Mouse (Mus musculus) forebrain, embryonic 13.5 days (tissue): ENCODE data around the gene Rufy3. TPM values are rescaled to one million over a fixed set of nuclear protein-coding genes. Genes with fewer than 3 reads are reported as not detected.
A peak's percentile ranks its signal among the peaks of the same experiment; 100 is the strongest.

Experiments used
- ATAC-seq: fragments of 200-750 bp; cut with Nextera tagmentation; 2 replicates; pipeline ENCODE4 v1.8.0; 2017
- H3K27ac ChIP-seq: fragments of 300-500 bp; sonication (generic); 2 replicates; pipeline ENCODE4 v1.5.1; 2015; ENCODE audit warnings: inconsistent platforms, mild to moderate bottlenecking, moderate library complexity
- H3K27me3 ChIP-seq: fragments of 300-500 bp; sonication (generic); 2 replicates; pipeline ENCODE4 v1.6.1; 2015; ENCODE audit warnings: mild to moderate bottlenecking, inconsistent platforms
- H3K36me3 ChIP-seq: fragments of 300-500 bp; sonication (generic); 2 replicates; pipeline ENCODE4 v1.6.1; 2015; ENCODE audit warnings: mild to moderate bottlenecking, inconsistent platforms; ENCODE audit not compliant: poor library complexity, severe bottlenecking
- H3K4me1 ChIP-seq: fragments of 300-500 bp; sonication (generic); 2 replicates; pipeline ENCODE4 v1.6.1; 2015; ENCODE audit warnings: inconsistent platforms
- H3K4me2 ChIP-seq: fragments of 300-500 bp; sonication (generic); 2 replicates; pipeline ENCODE4 v1.6.1; 2015; ENCODE audit warnings: inconsistent platforms, mild to moderate bottlenecking, moderate library complexity
- H3K4me3 ChIP-seq: fragments of 300-500 bp; sonication (generic); 2 replicates; pipeline ENCODE4 v1.5.1; 2015; ENCODE audit warnings: mild to moderate bottlenecking, inconsistent platforms
- H3K9ac ChIP-seq: fragments of 300-500 bp; sonication (generic); 2 replicates; pipeline ENCODE4 v1.6.1; 2015; ENCODE audit warnings: mild to moderate bottlenecking, inconsistent platforms
- H3K9me3 ChIP-seq: fragments of 300-500 bp; sonication (generic); replicated peaks from 2 replicates; pipeline ENCODE4 v1.6.1; 2016; ENCODE audit warnings: inconsistent platforms
- WGBS: fragments of 180-500 bp; shearing (Covaris S2); methylation state at CpG from one replicate; pipeline ENCODE4 v1.1.7; 2015; 5-methylcytosine and 5-hydroxymethylcytosine counted together
- polyA plus RNA-seq: library from polyadenylated mRNA; unstranded; fragments of >200 nt; fragmentation: Nextera tagmentation; extraction: Ambion mirVana; gene quantifications from 2 replicates; pipeline ENCODE4 v1.2.1, GENCODE M21; 2015

Gene Rufy3
- polyA plus RNA-seq, 1 experiment from 2014 or later = 200 TPM

- Histone ChIP-seq H3K4me1 (peaks cover 19% of the 10 kb centered on the region), H3K27me3 (no peaks in the 10 kb centered on the region), H3K36me3 (no peaks in the 10 kb centered on the region), H3K4me3 (no peak overlapping the region), H3K27ac (no peak overlapping the region), H3K4me2 (no peak overlapping the region), H3K9me3 (no peaks in the 10 kb centered on the region), H3K9ac (no peak overlapping the region)
- WGBS = 14% methylated on average over 6 of the region's 6 CpGs
- ATAC-seq = no peak
Observed at GRCm38 (mm10) chr5:88679341-88679740, 114.5 kb downstream of the Rufy3 start.

GRCm38 (mm10) chr5:88680567-88680966, 115.7 kb downstream of the Rufy3 start:
- Histone ChIP-seq H3K27ac (no peak overlapping the region), H3K4me2 (no peak overlapping the region), H3K27me3 (no peaks in the 10 kb centered on the region), H3K9me3 (no peaks in the 10 kb centered on the region), H3K4me1 (peaks cover 15% of the 10 kb centered on the region), H3K36me3 (no peaks in the 10 kb centered on the region), H3K9ac (no peak overlapping the region), H3K4me3 (no peak overlapping the region)
- no peak for ATAC-seq
- 88% methylated on average over 6 of the region's 6 CpGs for WGBS

DNA sequence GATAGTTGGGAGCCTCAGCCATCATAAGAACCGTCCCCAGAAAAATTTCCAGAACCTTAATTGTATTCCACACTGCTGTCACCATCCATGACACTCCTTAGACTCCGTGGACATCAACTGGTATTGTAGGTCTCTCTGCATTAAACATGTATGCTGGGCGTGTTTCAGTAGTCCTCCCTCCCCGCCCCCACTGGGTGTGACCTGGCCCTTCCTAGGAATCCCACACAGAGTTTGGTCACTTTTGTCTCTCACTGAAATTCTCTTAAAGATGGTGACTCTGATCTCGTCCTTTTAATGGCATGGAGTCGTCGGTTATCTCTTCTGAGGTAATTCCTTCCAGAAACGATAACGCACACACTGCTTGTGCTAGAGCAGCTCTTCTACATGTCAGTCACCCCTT, 118.9 kb downstream of the Rufy3 start:
- ATAC-seq = no peak
- H3K36me3 ChIP-seq = no peaks in the 10 kb centered on the region
- H3K4me1 ChIP-seq = peaks cover 11% of the 10 kb centered on the region
- no peak overlapping the region for H3K4me3 ChIP-seq
- H3K27me3 ChIP-seq = no peaks in the 10 kb centered on the region
- H3K9me3 ChIP-seq = no peaks in the 10 kb centered on the region
- no peak overlapping the region for H3K9ac ChIP-seq
- WGBS = 89% methylated on average over 9 of the region's 9 CpGs
- H3K27ac ChIP-seq = no peak overlapping the region
- H3K4me2 ChIP-seq = no peak overlapping the region

GRCm38 (mm10) chr5:88684226-88684625, 119.4 kb downstream of the Rufy3 start:
- H3K9ac ChIP-seq = no peak overlapping the region
- ATAC-seq = no peak
- WGBS = 48% methylated on average over 3 of the region's 3 CpGs
- H3K4me1 ChIP-seq = peaks cover 6% of the 10 kb centered on the region
- no peak overlapping the region for H3K27ac ChIP-seq
- H3K4me3 ChIP-seq = no peak overlapping the region
- H3K27me3 ChIP-seq = no peaks in the 10 kb centered on the region
- H3K36me3 ChIP-seq = no peaks in the 10 kb centered on the region
- no peak overlapping the region for H3K4me2 ChIP-seq
- no peaks in the 10 kb centered on the region for H3K9me3 ChIP-seq

DNA sequence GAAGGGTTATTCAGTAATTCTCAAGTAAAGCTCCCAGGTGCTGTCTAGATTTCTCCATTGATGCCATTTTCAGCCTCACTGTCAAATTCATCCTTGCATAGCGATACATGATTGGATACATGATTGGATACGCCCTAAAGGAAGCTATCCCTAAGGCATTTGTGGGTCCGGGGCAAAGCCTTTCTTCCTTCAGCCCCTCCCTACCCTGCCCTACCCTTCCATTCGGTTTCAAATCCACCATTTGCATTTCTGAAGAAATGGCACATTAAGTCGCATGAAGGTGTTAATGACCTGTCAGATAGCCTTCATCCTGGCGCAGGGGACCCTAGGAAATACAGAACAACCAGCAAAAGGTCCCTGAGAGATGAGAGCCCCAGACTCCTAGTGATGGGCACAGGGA, 120.5 kb downstream of the Rufy3 start:
- H3K27me3 ChIP-seq = no peaks in the 10 kb centered on the region
- 18% methylated on average over 6 of the region's 6 CpGs for WGBS
- H3K36me3 ChIP-seq = no peaks in the 10 kb centered on the region
- no peak overlapping the region for H3K27ac ChIP-seq
- no peaks in the 10 kb centered on the region for H3K9me3 ChIP-seq
- no peaks in the 10 kb centered on the region for H3K4me1 ChIP-seq
- H3K4me3 ChIP-seq = no peak overlapping the region
- ATAC-seq = no peak
- no peak overlapping the region for H3K4me2 ChIP-seq
- no peak overlapping the region for H3K9ac ChIP-seq

DNA sequence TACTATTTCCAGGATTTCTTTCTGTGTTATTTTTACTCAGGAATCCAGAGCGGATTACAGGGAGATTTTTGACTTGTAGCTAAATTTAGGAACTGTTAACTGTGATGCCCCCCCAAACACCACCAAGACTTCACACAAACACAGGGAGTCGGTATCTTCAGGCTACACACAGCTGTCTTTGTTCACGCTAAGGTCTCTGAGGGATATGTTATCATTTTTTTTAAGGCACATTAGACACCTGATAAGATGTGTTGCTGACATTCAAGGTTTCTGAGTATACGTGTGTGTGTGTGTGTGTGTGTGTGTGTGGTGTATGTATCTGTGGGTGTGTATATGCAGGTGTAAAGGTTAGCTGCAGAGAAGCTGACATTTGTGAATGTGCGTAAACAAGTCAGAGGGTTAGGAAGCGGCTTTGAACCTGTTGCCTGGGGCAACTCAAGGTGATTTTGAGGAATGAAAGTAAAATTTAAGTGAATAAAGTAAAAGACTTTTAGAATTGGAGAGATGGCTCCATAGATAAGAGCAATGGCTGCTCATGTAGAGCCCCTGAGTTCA, 121.0 kb downstream of the Rufy3 start:
- H3K9me3 ChIP-seq = no peaks in the 10 kb centered on the region
- WGBS = 77% methylated on average over 6 of the region's 6 CpGs
- no peak overlapping the region for H3K4me2 ChIP-seq
- no peaks in the 10 kb centered on the region for H3K27me3 ChIP-seq
- no peaks in the 10 kb centered on the region for H3K36me3 ChIP-seq
- no peak overlapping the region for H3K9ac ChIP-seq
- ATAC-seq = no peak
- no peak overlapping the region for H3K27ac ChIP-seq
- no peak overlapping the region for H3K4me3 ChIP-seq
- no peaks in the 10 kb centered on the region for H3K4me1 ChIP-seq

DNA sequence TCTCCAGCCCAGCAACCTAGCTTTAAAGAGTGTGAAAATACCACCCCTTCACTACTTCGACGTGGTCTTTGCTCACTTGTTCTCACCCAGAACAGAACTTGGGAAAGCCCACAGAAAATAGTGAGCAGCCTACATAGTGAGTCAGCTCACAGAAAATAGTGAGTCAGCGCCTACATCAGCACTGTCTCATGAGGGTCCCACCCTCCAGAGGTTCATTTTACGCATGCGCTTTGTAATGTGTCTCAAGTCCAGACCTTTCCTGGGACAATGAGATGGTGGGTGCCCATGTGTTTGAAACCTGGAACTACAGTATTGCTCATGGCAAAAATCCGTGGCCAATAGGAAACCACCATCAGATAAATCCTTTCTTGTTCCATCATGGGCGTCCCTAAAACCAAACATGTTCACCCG, 123.2 kb downstream of the Rufy3 start:
- WGBS = 82% methylated on average over 8 of the region's 8 CpGs

DNA sequence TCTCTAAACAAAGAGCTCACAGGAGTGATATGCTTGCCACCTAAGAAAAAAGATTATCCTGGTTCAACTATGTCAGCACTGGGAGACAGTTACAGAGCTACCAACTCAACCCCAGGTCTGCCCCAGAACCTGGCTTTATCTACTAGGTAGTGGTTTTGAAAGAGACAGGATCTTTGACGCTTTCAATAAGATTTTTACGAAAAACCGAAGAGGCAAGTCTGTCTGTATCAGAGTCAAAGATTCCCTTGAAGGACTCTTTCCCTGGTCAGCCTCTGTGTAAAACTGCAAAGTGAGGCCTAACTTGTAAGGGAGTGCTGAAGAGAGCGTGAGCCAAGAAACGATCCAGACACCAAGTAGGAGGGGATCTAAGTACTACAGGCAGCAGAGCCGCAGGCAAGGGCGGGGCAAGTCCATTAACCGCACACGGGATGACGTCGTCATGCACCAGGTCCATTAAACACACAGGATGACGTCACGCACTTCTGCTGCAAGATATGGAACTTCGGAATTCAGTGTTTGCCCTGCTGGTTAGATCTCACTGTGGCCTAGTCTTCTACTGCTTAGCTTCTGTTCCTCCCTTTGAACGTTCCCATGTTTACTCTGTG, 123.8 kb downstream of the Rufy3 start:
- Histone ChIP-seq H3K27ac (no peak overlapping the region), H3K4me2 (no peak overlapping the region), H3K4me1 (no peaks in the 10 kb centered on the region), H3K27me3 (no peaks in the 10 kb centered on the region), H3K4me3 (no peak overlapping the region), H3K9me3 (no peaks in the 10 kb centered on the region), H3K36me3 (no peaks in the 10 kb centered on the region), H3K9ac (no peak overlapping the region)
- ATAC-seq = peak; percentile 33; the same call in 1 of the 2 replicates
- WGBS = 88% methylated on average over 15 of the region's 15 CpGs

More for the DNA sequence above, 123.2 kb downstream of the Rufy3 start:
- Histone ChIP-seq H3K9me3 (no peaks in the 10 kb centered on the region), H3K27ac (no peak overlapping the region), H3K4me2 (no peak overlapping the region), H3K36me3 (no peaks in the 10 kb centered on the region), H3K4me1 (no peaks in the 10 kb centered on the region), H3K27me3 (no peaks in the 10 kb centered on the region), H3K4me3 (no peak overlapping the region), H3K9ac (no peak overlapping the region)
- ATAC-seq = no peak

DNA sequence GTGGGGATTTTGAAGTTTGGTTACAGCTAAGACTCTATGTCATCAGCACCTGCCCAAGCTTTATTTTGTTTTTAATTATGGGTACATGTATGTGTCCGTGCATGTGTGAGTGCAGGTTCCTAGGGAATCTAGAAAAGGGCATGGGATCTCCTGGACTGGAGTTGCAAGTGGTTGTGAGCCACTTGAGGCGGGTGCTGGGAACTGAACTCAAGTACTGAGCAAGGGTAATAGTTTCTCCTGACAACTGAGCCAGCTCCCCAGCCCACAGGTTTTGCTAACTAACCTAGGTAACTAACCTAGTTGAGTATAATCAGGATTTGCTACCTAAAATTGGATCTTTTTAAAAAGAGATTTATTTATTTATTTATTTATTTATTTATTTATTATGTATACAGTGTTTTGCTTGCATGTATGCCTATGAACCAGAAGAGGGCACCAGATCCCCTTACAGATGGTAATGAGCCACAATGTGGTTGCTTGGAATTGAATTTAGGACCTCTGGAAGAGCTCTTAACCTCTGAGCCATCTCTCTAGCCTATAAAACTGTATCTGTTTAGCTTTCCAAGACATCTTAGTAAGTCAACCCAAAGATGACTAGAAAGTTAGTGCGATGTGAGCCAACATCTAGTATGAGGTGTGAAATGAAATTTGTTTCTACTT, 124.6 kb downstream of the Rufy3 start:
- peak; percentile 55 for ATAC-seq
- 75% methylated on average over 3 of the region's 3 CpGs for WGBS
- Histone ChIP-seq H3K27ac (no peak overlapping the region), H3K27me3 (no peaks in the 10 kb centered on the region), H3K4me2 (no peak overlapping the region), H3K36me3 (no peaks in the 10 kb centered on the region), H3K9ac (no peak overlapping the region), H3K9me3 (no peaks in the 10 kb centered on the region), H3K4me3 (no peak overlapping the region), H3K4me1 (no peaks in the 10 kb centered on the region)

DNA sequence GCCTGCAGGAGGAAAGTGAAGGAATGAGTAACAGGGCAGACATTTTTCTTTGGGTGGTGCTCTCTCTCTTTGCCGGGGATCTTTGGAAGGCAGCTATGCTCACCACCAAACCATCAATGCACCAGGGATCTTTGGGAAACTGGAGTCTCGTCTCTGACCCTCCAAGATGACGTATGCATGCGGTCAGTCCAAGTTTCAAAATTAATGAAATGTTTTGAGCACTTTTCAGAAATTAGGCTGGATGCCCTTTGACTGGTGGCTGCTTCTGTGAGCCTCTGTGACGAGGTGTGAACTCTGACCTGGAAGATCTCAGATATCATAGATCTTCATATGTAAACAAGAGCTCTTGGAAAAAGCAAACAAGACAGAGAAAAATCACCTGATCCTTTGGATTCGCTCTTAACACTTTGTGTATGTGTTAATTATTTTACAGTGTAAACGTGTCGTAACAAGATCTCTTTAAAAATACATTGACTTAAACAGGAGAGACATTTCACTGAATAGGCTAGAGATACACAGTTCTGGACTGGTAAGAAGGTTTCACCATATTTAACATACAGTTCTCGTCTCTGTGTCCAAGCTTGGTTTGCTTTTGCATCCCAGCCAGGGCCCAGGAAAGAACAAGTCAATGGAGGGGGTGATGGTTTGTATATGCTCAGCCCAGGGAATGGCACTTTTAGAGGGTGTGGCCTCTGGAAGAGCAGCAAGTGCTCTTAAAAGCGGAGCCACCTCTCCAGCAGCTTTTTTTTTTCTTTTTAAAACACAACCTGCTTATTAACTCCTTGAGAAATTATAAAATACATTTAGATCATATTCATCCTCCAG, 126.1 kb downstream of the Rufy3 start:
- H3K9me3 ChIP-seq = no peaks in the 10 kb centered on the region

GRCm38 (mm10) chr5:88691506-88692095, 126.8 kb downstream of the Rufy3 start:
- no peaks in the 10 kb centered on the region for H3K36me3 ChIP-seq
- H3K27ac ChIP-seq = no peak overlapping the region
- no peak overlapping the region for H3K4me2 ChIP-seq
- no peak overlapping the region for H3K9ac ChIP-seq
- H3K27me3 ChIP-seq = no peaks in the 10 kb centered on the region
- WGBS = 87% methylated on average over 6 of the region's 6 CpGs
- no peaks in the 10 kb centered on the region for H3K9me3 ChIP-seq
- no peaks in the 10 kb centered on the region for H3K4me1 ChIP-seq
- no peak overlapping the region for H3K4me3 ChIP-seq
- no peak for ATAC-seq

More for the DNA sequence above, 126.1 kb downstream of the Rufy3 start:
- Histone ChIP-seq H3K4me3 (no peak overlapping the region), H3K36me3 (no peaks in the 10 kb centered on the region), H3K27me3 (no peaks in the 10 kb centered on the region), H3K9ac (no peak overlapping the region), H3K4me1 (no peaks in the 10 kb centered on the region), H3K4me2 (no peak overlapping the region), H3K27ac (no peak overlapping the region)
- 85% methylated on average over 10 of the region's 10 CpGs for WGBS
- no peak for ATAC-seq

- Histone ChIP-seq H3K9me3 (no peaks in the 10 kb centered on the region), H3K36me3 (no peaks in the 10 kb centered on the region), H3K27me3 (no peaks in the 10 kb centered on the region), H3K4me2 (no peak overlapping the region), H3K4me3 (no peak overlapping the region), H3K9ac (no peak overlapping the region), H3K4me1 (no peaks in the 10 kb centered on the region), H3K27ac (no peak overlapping the region)
- WGBS = 86% methylated on average over 4 of the region's 4 CpGs
- ATAC-seq = no peak
Observed at GRCm38 (mm10) chr5:88692586-88692985, 127.7 kb downstream of the Rufy3 start.
